Mouse (Mus musculus) heart, embryonic 10.5 days (tissue): ENCODE data around the gene Sdk1. TPM values are rescaled to one million over a fixed set of nuclear protein-coding genes. Genes with fewer than 3 reads are reported as not detected.

Experiments
- DNase-seq: peaks from one replicate; pipeline ENCODE4 v3.0.0-alpha.2; 2017; ENCODE audit warnings: low spot score
- H3K27ac ChIP-seq: fragments of 300-500 bp; sonication (generic); 2 replicates; pipeline ENCODE4 v1.5.1; 2016; ENCODE audit warnings: mild to moderate bottlenecking
- H3K27me3 ChIP-seq: fragments of 300-500 bp; sonication (generic); 2 replicates; pipeline ENCODE4 v1.6.1; 2016; ENCODE audit warnings: mild to moderate bottlenecking; ENCODE audit not compliant: poor library complexity, insufficient read depth, severe bottlenecking
- H3K36me3 ChIP-seq: fragments of 300-500 bp; sonication (generic); 2 replicates; pipeline ENCODE4 v1.6.1; 2016; ENCODE audit warnings: mild to moderate bottlenecking, moderate library complexity
- H3K4me1 ChIP-seq: fragments of 300-500 bp; sonication (generic); 2 replicates; pipeline ENCODE4 v1.6.1; 2016; ENCODE audit warnings: mild to moderate bottlenecking
- H3K4me3 ChIP-seq: fragments of 300-500 bp; sonication (generic); 2 replicates; pipeline ENCODE4 v1.5.1; 2016; ENCODE audit warnings: mild to moderate bottlenecking, moderate library complexity
- H3K9me3 ChIP-seq: fragments of 300-500 bp; sonication (generic); 2 replicates; pipeline ENCODE4 v1.6.1; 2016; ENCODE audit warnings: mild to moderate bottlenecking, moderate library complexity
- WGBS: fragments of 180-500 bp; shearing (Covaris S2); methylation state at CpG from one replicate; pipeline ENCODE4 v1.1.7; 2016; 5-methylcytosine and 5-hydroxymethylcytosine counted together
- polyA plus RNA-seq: library from polyadenylated mRNA; unstranded; fragments of >200 nt; fragmentation: Nextera tagmentation; extraction: Ambion mirVana; gene quantifications from 2 replicates; pipeline ENCODE4 v1.2.1, GENCODE M21; 2016

The Sdk1 gene
- polyA plus RNA-seq, 1 experiment from 2014 or later = 3.1 TPM

GRCm38 (mm10) chr5:141984322-141984721 is 743.0 kb downstream of the Sdk1 start:
- no peak overlapping the region for H3K27ac ChIP-seq
- H3K36me3 ChIP-seq = 0 out of 2 replicates have a peak, but pooled peaks cover 3% of the 10 kb centered on the region
- WGBS = 79% methylated on average over 4 of the region's 4 CpGs
- H3K27me3 ChIP-seq = no peaks in the 10 kb centered on the region
- DNase-seq = no peak
- no peaks in the 10 kb centered on the region for H3K9me3 ChIP-seq
- no peaks in the 10 kb centered on the region for H3K4me1 ChIP-seq
- no peak overlapping the region for H3K4me3 ChIP-seq

- WGBS = 8% methylated on average over 8 of the region's 8 CpGs
- peak; percentile 83 for DNase-seq
- 0 out of 2 replicates have a peak, but pooled peaks cover 2% of the 10 kb centered on the region for H3K36me3 ChIP-seq
- H3K27me3 ChIP-seq = no peaks in the 10 kb centered on the region
- H3K4me3 ChIP-seq = no peak overlapping the region
- no peaks in the 10 kb centered on the region for H3K9me3 ChIP-seq
- no peak overlapping the region for H3K27ac ChIP-seq
- H3K4me1 ChIP-seq = no peaks in the 10 kb centered on the region
These were observed 743.7 kb downstream of the Sdk1 start for GRCm38 (mm10) chr5:141985003-141985402.

- no peaks in the 10 kb centered on the region for H3K9me3 ChIP-seq
- 81% methylated on average over 4 of the region's 4 CpGs for WGBS
- no peaks in the 10 kb centered on the region for H3K4me1 ChIP-seq
- DNase-seq = no peak
- no peak overlapping the region for H3K4me3 ChIP-seq
- H3K27ac ChIP-seq = no peak overlapping the region
- H3K27me3 ChIP-seq = no peaks in the 10 kb centered on the region
- H3K36me3 ChIP-seq = 0 out of 2 replicates have a peak, but pooled peaks cover 2% of the 10 kb centered on the region
These were observed 744.3 kb downstream of the Sdk1 start for GRCm38 (mm10) chr5:141985551-141985950.

- no peak overlapping the region for H3K27ac ChIP-seq
- no peak for DNase-seq
- no peaks in the 10 kb centered on the region for H3K36me3 ChIP-seq
- no peaks in the 10 kb centered on the region for H3K4me1 ChIP-seq
- H3K4me3 ChIP-seq = no peak overlapping the region
- H3K9me3 ChIP-seq = no peaks in the 10 kb centered on the region
- 18% methylated on average over 1 of the region's 1 CpGs for WGBS
- no peaks in the 10 kb centered on the region for H3K27me3 ChIP-seq
These were observed 746.1 kb downstream of the Sdk1 start for GRCm38 (mm10) chr5:141987287-141987799.

- DNase-seq = no peak
- Histone ChIP-seq H3K36me3 (no peaks in the 10 kb centered on the region), H3K4me3 (no peak overlapping the region), H3K27me3 (no peaks in the 10 kb centered on the region), H3K4me1 (no peaks in the 10 kb centered on the region), H3K27ac (no peak overlapping the region), H3K9me3 (no peaks in the 10 kb centered on the region)
- WGBS = 76% methylated on average over 5 of the region's 5 CpGs
These were observed 747.4 kb downstream of the Sdk1 start for GRCm38 (mm10) chr5:141988685-141989084.

- H3K36me3 ChIP-seq = peaks cover 5% of the 10 kb centered on the region; the same call in 1 of the 2 replicates
- no peaks in the 10 kb centered on the region for H3K9me3 ChIP-seq
- no peak overlapping the region for H3K4me3 ChIP-seq
- 86% methylated on average over 3 of the region's 3 CpGs for WGBS
- DNase-seq = no peak
- H3K27ac ChIP-seq = no peak overlapping the region
- H3K27me3 ChIP-seq = no peaks in the 10 kb centered on the region
- H3K4me1 ChIP-seq = no peaks in the 10 kb centered on the region
These were observed 752.9 kb downstream of the Sdk1 start for GRCm38 (mm10) chr5:141994192-141994591.

GRCm38 (mm10) chr5:142000247-142000646 is 759.0 kb downstream of the Sdk1 start:
- DNase-seq = no peak
- Histone ChIP-seq H3K4me3 (no peak overlapping the region), H3K36me3 (peaks cover 20% of the 10 kb centered on the region), H3K9me3 (no peaks in the 10 kb centered on the region), H3K4me1 (0 out of 2 replicates have a peak, but pooled peaks cover 3% of the 10 kb centered on the region), H3K27ac (no peak overlapping the region), H3K27me3 (no peaks in the 10 kb centered on the region)
- 93% methylated on average over 1 of the region's 1 CpGs for WGBS

- Histone ChIP-seq H3K4me1 (0 out of 2 replicates have a peak, but pooled peaks cover 3% of the 10 kb centered on the region), H3K27me3 (no peaks in the 10 kb centered on the region), H3K4me3 (no peak overlapping the region), H3K36me3 (peaks cover 24% of the 10 kb centered on the region), H3K9me3 (no peaks in the 10 kb centered on the region), H3K27ac (no peak overlapping the region)
- 64% methylated on average over 6 of the region's 6 CpGs for WGBS
- no peak for DNase-seq
These were observed 759.8 kb downstream of the Sdk1 start for GRCm38 (mm10) chr5:142001131-142001530.

- Histone ChIP-seq H3K27me3 (no peaks in the 10 kb centered on the region), H3K4me3 (no peak overlapping the region), H3K4me1 (0 out of 2 replicates have a peak, but pooled peaks cover 3% of the 10 kb centered on the region), H3K27ac (no peak overlapping the region), H3K36me3 (peaks cover 29% of the 10 kb centered on the region), H3K9me3 (no peaks in the 10 kb centered on the region)
- 92% methylated on average over 3 of the region's 3 CpGs for WGBS
- DNase-seq = no peak
These were observed 760.7 kb downstream of the Sdk1 start for GRCm38 (mm10) chr5:142001973-142002372.

- peaks cover 11% of the 10 kb centered on the region; the same call in 1 of the 2 replicates for H3K4me1 ChIP-seq
- peak overlapping the region; percentile 30; the same call in 1 of the 2 replicates for H3K27ac ChIP-seq
- H3K36me3 ChIP-seq = peaks cover 13% of the 10 kb centered on the region
- no peak overlapping the region for H3K4me3 ChIP-seq
- 19% methylated on average over 3 of the region's 3 CpGs for WGBS
- no peaks in the 10 kb centered on the region for H3K27me3 ChIP-seq
- H3K9me3 ChIP-seq = 0 out of 2 replicates have a peak, but pooled peaks cover 3% of the 10 kb centered on the region
- no peak for DNase-seq
These were observed 768.9 kb downstream of the Sdk1 start for GRCm38 (mm10) chr5:142010189-142010588.

- Histone ChIP-seq H3K36me3 (peaks cover 4% of the 10 kb centered on the region; the same call in 1 of the 2 replicates), H3K4me3 (no peak overlapping the region), H3K27ac (no peak overlapping the region), H3K27me3 (no peaks in the 10 kb centered on the region), H3K9me3 (0 out of 2 replicates have a peak, but pooled peaks cover 3% of the 10 kb centered on the region), H3K4me1 (no peaks in the 10 kb centered on the region)
- WGBS = 85% methylated on average over 7 of the region's 7 CpGs
- no peak for DNase-seq
These were observed 775.7 kb downstream of the Sdk1 start for GRCm38 (mm10) chr5:142017001-142017400.

- H3K27ac ChIP-seq = no peak overlapping the region
These were observed 781.7 kb downstream of the Sdk1 start for GRCm38 (mm10) chr5:142022877-142023580.

GRCm38 (mm10) chr5:142024448-142024847 is 783.2 kb downstream of the Sdk1 start:
- no peaks in the 10 kb centered on the region for H3K9me3 ChIP-seq
- H3K36me3 ChIP-seq = peaks cover 2% of the 10 kb centered on the region; the same call in 1 of the 2 replicates
- H3K4me1 ChIP-seq = no peaks in the 10 kb centered on the region
- WGBS = 70% methylated on average over 12 of the region's 12 CpGs
- no peak overlapping the region for H3K4me3 ChIP-seq
- no peak overlapping the region for H3K27ac ChIP-seq
- H3K27me3 ChIP-seq = no peaks in the 10 kb centered on the region
- no peak for DNase-seq

More at GRCm38 (mm10) chr5:142022877-142023580, 781.7 kb downstream of the Sdk1 start:
- Histone ChIP-seq H3K4me1 (no peaks in the 10 kb centered on the region), H3K27me3 (no peaks in the 10 kb centered on the region), H3K4me3 (no peak overlapping the region), H3K36me3 (peaks cover 2% of the 10 kb centered on the region; the same call in 1 of the 2 replicates), H3K9me3 (no peaks in the 10 kb centered on the region)
- DNase-seq = no peak
- 62% methylated on average over 4 of the region's 4 CpGs for WGBS
